Mouse (Mus musculus): ENCODE data around the gene Pinlyp.

Gene Pinlyp

GRCm38 (mm10) chr7:24538154-24538553 is 7.8 kb downstream of the Pinlyp start:
- no peak for TF ChIP-seq GATA4 (IDR thresholded peaks at IDR 0.05; ENCODE audit: insufficient replicate concordance, low read length)

- TF ChIP-seq GATA4 (IDR thresholded peaks at IDR 0.05; ENCODE audit: insufficient replicate concordance, low read length) = no peak
Measured at GRCm38 (mm10) chr7:24537591-24537990, 8.3 kb downstream of the Pinlyp start.

GRCm38 (mm10) chr7:24537081-24537480 is 8.8 kb downstream of the Pinlyp start:
- no peak for TF ChIP-seq GATA4 (IDR thresholded peaks at IDR 0.05; ENCODE audit: insufficient replicate concordance, low read length)

GRCm38 (mm10) chr7:24534301-24534700 is 11.6 kb downstream of the Pinlyp start:
- no peak for TF ChIP-seq GATA4 (IDR thresholded peaks at IDR 0.05; ENCODE audit: insufficient replicate concordance, low read length)

GRCm38 (mm10) chr7:24533806-24534205 is 12.1 kb downstream of the Pinlyp start:
- TF ChIP-seq GATA4 (IDR thresholded peaks at IDR 0.05; ENCODE audit: insufficient replicate concordance, low read length) = no peak

GRCm38 (mm10) chr7:24533031-24533571 is 12.8 kb downstream of the Pinlyp start:
- TF ChIP-seq GATA4 (IDR thresholded peaks at IDR 0.05; ENCODE audit: insufficient replicate concordance, low read length) = no peak

- TF ChIP-seq GATA4 (IDR thresholded peaks at IDR 0.05; ENCODE audit: insufficient replicate concordance, low read length) = no peak
Measured at GRCm38 (mm10) chr7:24531211-24531971, 14.5 kb downstream of the Pinlyp start.

GRCm38 (mm10) chr7:24530062-24530931 is 15.6 kb downstream of the Pinlyp start, which contains the start of gene Irgq:
Irgq (plus strand) TSS chr7:24530689.
- TF ChIP-seq GATA4 (IDR thresholded peaks at IDR 0.05; ENCODE audit: insufficient replicate concordance, low read length) = no peak

GRCm38 (mm10) chr7:24529580-24529979 is 16.3 kb downstream of the Pinlyp start:
- TF ChIP-seq GATA4 (IDR thresholded peaks at IDR 0.05; ENCODE audit: insufficient replicate concordance, low read length) = no peak

GRCm38 (mm10) chr7:24528861-24529260 is 17.1 kb downstream of the Pinlyp start:
- TF ChIP-seq GATA4 (IDR thresholded peaks at IDR 0.05; ENCODE audit: insufficient replicate concordance, low read length) = no peak

- no peak for TF ChIP-seq GATA4 (IDR thresholded peaks at IDR 0.05; ENCODE audit: insufficient replicate concordance, low read length)
Measured at GRCm38 (mm10) chr7:24525686-24526420, 20.1 kb downstream of the Pinlyp start.

- no peak for TF ChIP-seq GATA4 (IDR thresholded peaks at IDR 0.05; ENCODE audit: insufficient replicate concordance, low read length)
Measured at GRCm38 (mm10) chr7:24524978-24525377, 20.9 kb downstream of the Pinlyp start.

- TF ChIP-seq GATA4 (IDR thresholded peaks at IDR 0.05; ENCODE audit: insufficient replicate concordance, low read length) = no peak
Measured at GRCm38 (mm10) chr7:24523723-24524122, 22.2 kb downstream of the Pinlyp start.

- no peak for TF ChIP-seq GATA4 (IDR thresholded peaks at IDR 0.05; ENCODE audit: insufficient replicate concordance, low read length)
Measured at GRCm38 (mm10) chr7:24522805-24523204, 23.1 kb downstream of the Pinlyp start.

- no peak for TF ChIP-seq GATA4 (IDR thresholded peaks at IDR 0.05; ENCODE audit: insufficient replicate concordance, low read length)
Measured at GRCm38 (mm10) chr7:24519130-24519529, 26.8 kb downstream of the Pinlyp start.

All from liver, adult (tissue).